Mouse (Mus musculus) CH12.LX (cell line): Measurements from ENCODE around the gene Zmynd11.

ENCODE experiments used
- BHLHE40 ChIP-seq: IDR thresholded peaks from 2 replicates; pipeline ENCODE4 v1.6.1; 2011; ENCODE audit warnings: mild to moderate bottlenecking, low read depth, low read length, improper control_type of control experiment
- CTCF ChIP-seq, 2 experiments: IDR thresholded peaks in 1 of 2; conservative IDR thresholded peaks in 1 of 2; 2 replicates each; pipeline ENCODE4 v1.5.1; 2011 to 2012; ENCODE audit warnings: low read depth in 2 of 2, low read length in 2 of 2, improper control_type of control experiment in 1 of 2, inconsistent platforms in 1 of 2, mild to moderate bottlenecking in 1 of 2, moderate library complexity in 1 of 2
- E2F4 ChIP-seq: IDR thresholded peaks from 2 replicates; pipeline ENCODE4 v1.6.1; 2011; ENCODE audit warnings: low read depth, low read length, improper control_type of control experiment; ENCODE audit not compliant: insufficient replicate concordance
- EP300 ChIP-seq: IDR thresholded peaks from 2 replicates; pipeline ENCODE4 v1.6.1; 2011; ENCODE audit warnings: low read length, improper control_type of control experiment
- MYC ChIP-seq: IDR thresholded peaks from 2 replicates; pipeline ENCODE4 v1.6.1; 2011; ENCODE audit warnings: low read depth, mild to moderate bottlenecking, improper control_type of control experiment, low read length
- POLR2A ChIP-seq: IDR thresholded peaks from 2 replicates; pipeline ENCODE4 v1.6.1; 2011; ENCODE audit warnings: low read depth, mild to moderate bottlenecking, improper control_type of control experiment, low read length
- RCOR1 ChIP-seq: conservative IDR thresholded peaks from 2 replicates; pipeline ENCODE4 v1.6.1; 2012; ENCODE audit warnings: low read depth, mild to moderate bottlenecking, inconsistent platforms, low read length, improper control_type of control experiment

GRCm38 (mm10) chr13:9667954-9668496, 97.1 kb downstream of the Zmynd11 start:
- TF ChIP-seq CTCF (conservative IDR thresholded peaks at IDR 0.05 in 1 of 2, IDR thresholded peaks at IDR 0.05 in 1 of 2; ENCODE audit: low read depth in 2 of 2, low read length in 2 of 2) = no peak
- TF ChIP-seq EP300 = no peak
- no peak for TF ChIP-seq POLR2A
- no peak for TF ChIP-seq MYC
- TF ChIP-seq BHLHE40 = peak; percentile 33; the same call in 1 of the 2 replicates
- no peak for TF ChIP-seq E2F4
- TF ChIP-seq RCOR1 = no peak
